Mouse (Mus musculus) retina, postnatal 1 day (tissue): ENCODE results near the gene Foxs1.
A peak's percentile ranks its signal among the peaks of the same experiment; 100 is the strongest.

Experiments
- DNase-seq: peaks from one replicate; pipeline ENCODE4 v3.0.0-alpha.2; 2012

Foxs1 gene

GRCm38 (mm10) chr2:152928219-152928987, 4.6 kb downstream of the Foxs1 start:
- no peak for DNase-seq

GRCm38 (mm10) chr2:152927371-152927770, 5.6 kb downstream of the Foxs1 start:
- DNase-seq = no peak

- no peak for DNase-seq
Observed at GRCm38 (mm10) chr2:152926896-152927295, 6.1 kb downstream of the Foxs1 start.

- no peak for DNase-seq
Observed at GRCm38 (mm10) chr2:152925189-152925872, 7.7 kb downstream of the Foxs1 start.

GRCm38 (mm10) chr2:152924543-152924942, 8.5 kb downstream of the Foxs1 start:
- DNase-seq = no peak

GRCm38 (mm10) chr2:152924128-152924527, 8.9 kb downstream of the Foxs1 start:
- no peak for DNase-seq

GRCm38 (mm10) chr2:152923621-152924020, 9.4 kb downstream of the Foxs1 start:
- peak; percentile 64 for DNase-seq

- peak; percentile 80 for DNase-seq
Observed at GRCm38 (mm10) chr2:152922376-152922775, 10.6 kb downstream of the Foxs1 start.

- no peak for DNase-seq
Observed at GRCm38 (mm10) chr2:152917671-152918070, 15.3 kb downstream of the Foxs1 start.

- no peak for DNase-seq
Observed at GRCm38 (mm10) chr2:152916111-152916510, 16.9 kb downstream of the Foxs1 start.

- DNase-seq = no peak
Observed at GRCm38 (mm10) chr2:152915453-152915852, 17.6 kb downstream of the Foxs1 start.

GRCm38 (mm10) chr2:152914310-152915120, 18.5 kb downstream of the Foxs1 start:
- DNase-seq = peak; percentile 89

- no peak for DNase-seq
Observed at GRCm38 (mm10) chr2:152913471-152913870, 19.5 kb downstream of the Foxs1 start.

- no peak for DNase-seq
Observed at GRCm38 (mm10) chr2:152911432-152911831, 21.6 kb downstream of the Foxs1 start.

- DNase-seq = peak; percentile 60
Observed at GRCm38 (mm10) chr2:152911031-152911430, 22.0 kb downstream of the Foxs1 start, which contains the start of gene Mylk2. Gene Mylk2, plus strand, starts transcription at chr2:152911352.

GRCm38 (mm10) chr2:152909848-152910247, 23.2 kb downstream of the Foxs1 start:
- DNase-seq = no peak

- peak; percentile 96 for DNase-seq
Observed at GRCm38 (mm10) chr2:152907114-152907943, 25.7 kb downstream of the Foxs1 start.

- DNase-seq = peak; percentile 49
Observed at GRCm38 (mm10) chr2:152906274-152907037, 26.6 kb downstream of the Foxs1 start.

- DNase-seq = peak; percentile 45
Observed at GRCm38 (mm10) chr2:152905036-152905829, 27.8 kb downstream of the Foxs1 start.

GRCm38 (mm10) chr2:152904127-152904643, 28.8 kb downstream of the Foxs1 start:
- DNase-seq = no peak
